Mouse (Mus musculus): ENCODE data around the gene Napepld.
"Not testable (repeated sequence)": the region's sequence is repeated elsewhere in the genome, so short reads cannot be mapped to it uniquely, and the experiment has no call there.

Napepld gene

DNA sequence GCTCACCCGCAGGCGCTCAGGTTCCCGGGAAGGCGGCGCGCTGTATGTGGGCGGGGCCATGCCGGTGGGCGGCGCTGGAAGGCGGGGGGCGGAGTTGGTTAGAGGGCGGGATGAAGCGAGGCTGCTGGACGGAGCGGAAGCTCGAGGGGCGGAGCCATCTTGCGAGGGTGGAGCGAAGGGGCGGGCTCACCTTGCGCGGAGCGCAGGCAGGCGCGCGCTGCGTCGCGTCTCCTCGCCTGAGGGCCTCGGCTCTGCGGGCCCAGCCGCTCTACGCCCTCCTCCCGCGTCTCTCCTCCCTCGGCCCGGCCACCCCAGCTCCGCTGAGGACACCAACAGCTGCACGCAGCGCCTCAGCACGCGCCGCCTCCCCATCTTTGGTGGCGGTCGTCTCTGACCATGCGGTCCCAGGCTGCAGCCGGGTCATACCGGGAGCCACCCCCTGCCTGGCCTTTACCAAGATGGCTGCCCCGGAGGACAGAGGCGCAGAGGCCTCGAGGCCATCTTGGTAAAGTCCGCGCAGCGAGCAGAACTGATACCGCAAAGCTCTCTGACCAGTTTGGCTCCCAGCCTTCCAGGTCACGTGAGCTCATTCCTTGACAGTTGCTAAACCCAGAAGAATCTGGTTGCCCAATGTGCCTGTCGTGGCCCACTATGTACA is at the start of gene Napepld:
Napepld (minus strand) TSS at position 46 of the 658 bp plus-strand sequence.
- peak; percentile 99 for DNase-seq (ENCODE audit: low read depth, low spot score)

DNA sequence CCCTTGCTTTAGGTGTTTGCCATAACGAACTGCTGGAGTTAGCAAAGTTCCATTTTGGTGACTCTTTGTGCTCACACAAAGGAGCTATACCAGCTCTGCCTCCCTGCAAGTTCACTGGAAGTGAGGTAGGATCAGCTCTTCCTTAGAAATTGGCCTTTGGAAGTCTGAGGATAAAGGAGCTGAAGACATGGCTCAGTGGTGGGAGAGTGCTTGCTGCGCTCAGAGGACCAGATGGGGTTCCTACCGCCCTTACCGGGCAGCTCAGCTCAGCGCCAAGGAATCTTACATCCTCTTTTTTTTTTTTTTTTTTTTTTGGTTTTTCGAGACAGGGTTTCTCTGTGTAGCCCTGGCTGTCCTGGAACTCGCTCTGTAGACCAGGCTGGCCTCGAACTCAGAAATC is 44.8 kb upstream of the Napepld start:
- no peak for DNase-seq (ENCODE audit: low read depth, low spot score)

- DNase-seq (ENCODE audit: low read depth, low spot score): no peak
These were observed 43.5 kb upstream of the Napepld start for GRCm38 (mm10) chr5:21744651-21745050.

GRCm38 (mm10) chr5:21743606-21744005 is 42.4 kb upstream of the Napepld start:
- DNase-seq (ENCODE audit: low read depth, low spot score): no peak

- no peak for DNase-seq (ENCODE audit: low read depth, low spot score)
These were observed 38.7 kb upstream of the Napepld start for GRCm38 (mm10) chr5:21739881-21740280.

DNA sequence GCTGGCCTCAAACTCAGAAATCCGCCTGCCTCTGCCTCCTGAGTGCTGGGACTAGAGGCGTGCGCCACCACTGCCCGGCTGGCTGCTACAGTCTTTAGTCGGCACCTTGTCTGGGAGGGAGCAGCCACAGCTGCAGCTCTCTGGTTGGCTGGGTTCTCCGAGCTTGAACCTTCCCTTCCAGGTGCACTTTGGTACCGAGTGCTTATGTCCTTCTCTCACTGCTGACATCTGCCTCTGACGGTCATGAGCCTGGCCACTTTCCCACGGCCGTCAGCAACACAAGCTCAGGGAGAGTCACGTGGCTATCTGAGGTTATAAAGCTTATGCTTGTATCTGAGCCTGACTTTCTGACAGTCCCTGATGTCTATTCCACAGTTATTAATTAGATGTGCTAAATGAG is 37.9 kb upstream of the Napepld start:
- DNase-seq (ENCODE audit: low read depth, low spot score): no peak

GRCm38 (mm10) chr5:21737620-21738019 is 36.4 kb upstream of the Napepld start:
- no peak for DNase-seq (ENCODE audit: low read depth, low spot score)

DNA sequence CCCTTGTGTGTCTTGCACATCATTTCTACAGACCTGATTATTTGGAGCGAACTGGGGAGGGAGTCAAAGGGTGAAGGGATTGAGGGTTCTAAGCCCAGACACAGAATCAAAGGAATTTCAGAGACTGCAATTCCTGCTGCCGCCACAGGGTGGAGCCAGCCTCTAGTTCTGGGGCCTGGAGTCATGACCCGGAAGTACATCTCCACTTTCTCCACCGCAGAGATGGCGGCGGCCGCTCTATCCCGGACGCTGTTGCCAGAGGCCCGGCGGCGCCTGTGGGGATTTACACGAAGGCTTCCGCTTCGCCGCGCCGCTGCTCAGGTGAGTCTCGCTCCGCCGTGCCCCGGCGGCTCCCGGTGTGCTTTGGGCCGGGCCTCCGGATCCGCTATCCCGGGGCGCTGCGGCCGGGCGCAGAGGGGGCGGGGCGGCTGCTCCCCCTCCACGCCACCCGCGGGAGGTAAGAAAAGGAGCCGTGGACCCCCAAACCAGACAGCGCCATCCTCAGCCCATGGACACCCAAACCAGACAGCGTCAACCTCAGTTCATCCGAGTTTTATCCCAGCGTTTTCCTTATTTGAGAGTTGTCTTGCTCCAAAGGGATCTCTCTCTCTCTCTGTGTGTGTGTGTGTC is 35.9 kb upstream of the Napepld start, which contains the start of gene Pmpcb:
Pmpcb (plus strand) TSS at position 186 of the 630 bp plus-strand sequence.
- DNase-seq (ENCODE audit: low read depth, low spot score): peak; percentile 91

- DNase-seq (ENCODE audit: low read depth, low spot score): no peak
These were observed 34.9 kb upstream of the Napepld start for GRCm38 (mm10) chr5:21736046-21736445.

DNA sequence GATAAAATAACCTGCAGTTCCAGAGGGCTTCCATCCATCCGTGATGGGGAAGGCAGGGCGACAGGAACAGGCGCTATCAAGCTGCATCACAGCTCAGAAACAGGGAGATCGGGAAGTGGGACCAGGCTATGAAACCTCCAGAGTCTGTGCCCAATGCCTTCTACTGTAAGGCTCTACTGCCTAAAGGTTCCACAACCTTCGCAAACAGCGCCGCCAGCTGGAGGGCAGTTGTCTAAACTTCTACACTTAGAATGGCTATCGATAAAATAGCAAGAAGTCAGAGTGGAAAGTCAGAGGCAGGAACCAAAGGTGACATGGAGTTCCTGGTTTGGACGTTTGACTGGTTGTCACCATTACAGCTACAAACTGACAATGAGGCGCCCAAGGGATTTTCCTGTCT is 34.4 kb upstream of the Napepld start:
- DNase-seq (ENCODE audit: low read depth, low spot score): peak; percentile 87

GRCm38 (mm10) chr5:21735100-21735499 is 33.9 kb upstream of the Napepld start:
- peak; percentile 27 for DNase-seq (ENCODE audit: low read depth, low spot score)

GRCm38 (mm10) chr5:21732930-21733329 is 31.7 kb upstream of the Napepld start:
- DNase-seq (ENCODE audit: low read depth, low spot score): peak; percentile 87

DNA sequence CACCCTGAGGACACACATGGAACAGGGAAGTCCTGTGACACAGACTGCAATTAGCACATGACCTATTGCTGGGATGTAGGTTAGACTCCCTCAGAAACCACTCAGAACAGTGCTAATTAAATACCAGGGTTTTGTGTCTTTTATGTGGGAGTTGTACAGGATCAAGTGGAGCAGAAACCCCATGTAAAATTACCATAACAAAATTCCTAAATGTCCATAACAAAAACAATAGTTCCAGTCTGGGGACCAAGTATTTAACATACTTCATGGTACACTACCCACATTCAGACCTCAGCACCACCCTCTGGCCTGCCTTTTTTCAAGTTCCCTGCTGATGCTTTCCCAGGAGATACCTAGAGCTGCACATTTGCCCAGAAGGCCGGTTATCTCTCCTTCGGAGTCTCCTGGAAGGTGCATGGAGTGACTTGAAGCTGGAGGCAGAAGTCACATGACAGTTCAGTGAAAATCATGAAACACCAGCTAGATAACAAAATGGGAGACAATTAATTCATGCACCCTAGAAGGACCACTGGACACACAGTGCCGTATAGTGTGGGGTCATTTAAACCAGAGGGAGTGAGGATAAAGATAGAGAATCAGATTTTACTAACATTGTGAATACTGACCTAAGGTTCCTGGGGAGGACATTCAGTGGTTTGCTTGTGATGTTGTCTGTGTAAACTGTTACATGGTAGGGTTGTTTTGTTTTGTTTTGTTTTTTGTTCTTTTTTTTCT is 31.1 kb upstream of the Napepld start:
- DNase-seq (ENCODE audit: low read depth, low spot score): no peak

DNA sequence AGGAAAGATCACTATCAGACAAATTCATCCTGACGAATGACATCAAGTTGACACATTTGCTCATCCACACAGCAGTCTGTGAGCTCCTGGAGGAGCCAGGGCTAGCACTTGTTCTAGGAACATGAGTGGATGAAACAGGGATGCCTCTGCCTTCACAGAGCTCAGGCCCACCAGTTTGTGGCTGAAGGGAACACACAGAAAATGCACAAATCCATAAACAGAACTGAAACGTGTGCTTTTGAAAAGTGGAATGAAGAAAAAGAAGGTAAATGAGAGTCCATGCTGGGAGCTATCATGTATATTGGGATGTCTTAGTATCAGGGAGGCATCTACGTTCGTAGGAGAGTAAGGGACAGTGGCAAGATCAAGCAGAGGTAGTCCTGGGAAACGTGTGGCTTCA is 27.9 kb upstream of the Napepld start:
- no peak for DNase-seq (ENCODE audit: low read depth, low spot score)

- DNase-seq (ENCODE audit: low read depth, low spot score): no peak
These were observed 23.7 kb upstream of the Napepld start for GRCm38 (mm10) chr5:21724872-21725271.

- DNase-seq (ENCODE audit: low read depth, low spot score): no peak
These were observed 23.2 kb upstream of the Napepld start for GRCm38 (mm10) chr5:21724427-21724826.

- no peak for DNase-seq (ENCODE audit: low read depth, low spot score)
These were observed 18.0 kb upstream of the Napepld start for GRCm38 (mm10) chr5:21719209-21719608.

GRCm38 (mm10) chr5:21718546-21718945 is 17.4 kb upstream of the Napepld start:
- DNase-seq (ENCODE audit: low read depth, low spot score): no peak

- no peak for DNase-seq (ENCODE audit: low read depth, low spot score)
These were observed 16.0 kb upstream of the Napepld start for GRCm38 (mm10) chr5:21717165-21717715.

DNA sequence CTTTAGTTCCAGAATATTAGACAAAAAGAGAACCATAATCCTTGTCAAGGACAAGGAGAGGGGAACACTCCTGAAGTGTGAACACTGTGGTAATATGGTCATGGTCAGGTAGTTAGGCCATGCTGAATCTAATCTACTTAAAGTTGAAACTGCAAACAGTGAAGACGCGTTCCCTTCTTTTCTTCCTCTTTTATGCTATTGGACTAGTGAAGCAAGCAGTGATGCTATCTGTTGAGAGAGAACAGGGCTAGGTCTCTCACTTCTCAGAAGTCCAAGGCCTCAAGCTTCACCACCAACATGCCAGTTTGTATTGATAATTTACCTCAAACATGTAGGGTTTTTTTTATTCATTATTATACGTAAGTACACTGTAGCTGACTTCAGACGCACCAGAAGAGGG is 13.3 kb upstream of the Napepld start:
- no peak for DNase-seq (ENCODE audit: low read depth, low spot score)

DNA sequence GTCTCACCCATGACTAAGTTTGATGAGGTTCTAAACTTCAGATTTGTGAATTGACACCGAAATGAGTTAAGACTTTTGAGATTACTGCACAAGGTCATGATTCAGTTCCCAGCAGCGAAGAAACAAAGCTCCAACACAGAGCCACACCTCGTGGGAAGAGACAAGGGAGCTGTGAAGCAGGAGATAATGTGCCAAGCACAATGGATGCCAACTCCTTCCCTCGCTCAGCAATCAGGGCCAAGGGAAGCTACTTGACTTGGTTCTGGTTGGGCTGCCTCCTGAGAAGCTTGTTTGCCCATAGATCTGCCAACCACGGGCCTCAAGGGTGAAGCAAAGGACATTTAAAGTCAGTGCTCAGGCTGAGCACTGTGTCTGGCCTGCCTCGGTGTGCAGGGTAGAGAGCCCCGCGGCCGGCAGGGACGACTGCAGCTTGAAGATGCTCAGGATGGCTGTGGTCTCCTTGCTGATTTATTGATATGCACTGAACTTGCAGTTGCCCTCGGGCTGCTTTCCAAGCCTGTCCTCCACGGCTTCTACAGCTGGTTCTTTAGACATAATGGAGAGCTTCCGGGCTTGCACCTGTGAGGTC is 11.0 kb upstream of the Napepld start:
- peak; percentile 55 for DNase-seq (ENCODE audit: low read depth, low spot score)

DNA sequence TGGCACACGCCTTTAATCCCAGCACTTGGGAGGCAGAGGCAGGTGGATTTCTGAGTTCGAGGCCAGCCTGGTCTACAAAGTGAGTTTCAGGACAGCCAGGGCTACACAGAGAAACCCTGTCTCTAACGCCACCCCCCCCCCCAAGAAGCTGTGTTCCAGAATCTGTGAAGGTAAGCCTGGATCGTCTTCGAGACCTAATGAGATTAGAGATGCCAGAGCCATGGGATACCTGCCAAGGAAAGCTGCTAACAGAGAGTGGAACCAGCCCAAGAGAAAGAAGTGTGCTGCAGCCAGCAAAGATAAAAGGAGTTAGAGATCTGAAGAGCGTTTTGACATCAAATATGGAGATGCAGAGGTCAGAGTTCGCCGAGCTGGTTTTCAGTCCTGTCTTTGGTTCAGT is 6.8 kb upstream of the Napepld start:
- DNase-seq (ENCODE audit: low read depth, low spot score): not testable (repeated sequence)

Measured in brain, adult 2 months (tissue).